Mouse (Mus musculus) testis, postnatal 14 days (tissue): Measurements from ENCODE around the gene Gm3336.

Experiments used
- DNase-seq: peaks from one replicate; pipeline ENCODE4 v3.0.0; 2021; ENCODE audit warnings: low spot score

Gm3336 gene

DNA sequence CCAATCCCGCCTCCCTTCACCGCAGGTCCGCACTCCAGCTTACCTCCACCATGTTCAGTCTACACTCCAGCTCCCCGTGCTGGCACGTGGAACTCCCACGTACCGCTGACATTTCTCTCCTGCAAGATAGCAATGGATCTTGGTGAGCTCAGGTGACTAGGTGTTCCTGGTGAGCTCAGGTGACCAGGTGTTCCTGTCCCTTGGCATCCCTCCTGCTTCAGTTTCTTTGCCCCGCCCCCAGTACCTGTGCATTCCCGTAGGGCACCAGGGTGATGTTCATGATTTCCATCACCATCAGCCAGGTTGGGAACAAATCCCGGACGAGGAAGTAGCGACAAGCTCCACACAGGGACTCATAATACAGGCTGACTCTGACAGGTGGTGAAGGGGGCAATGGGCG lies 46.3 kb downstream of the Gm3336 start:
- DNase-seq = no peak

DNA sequence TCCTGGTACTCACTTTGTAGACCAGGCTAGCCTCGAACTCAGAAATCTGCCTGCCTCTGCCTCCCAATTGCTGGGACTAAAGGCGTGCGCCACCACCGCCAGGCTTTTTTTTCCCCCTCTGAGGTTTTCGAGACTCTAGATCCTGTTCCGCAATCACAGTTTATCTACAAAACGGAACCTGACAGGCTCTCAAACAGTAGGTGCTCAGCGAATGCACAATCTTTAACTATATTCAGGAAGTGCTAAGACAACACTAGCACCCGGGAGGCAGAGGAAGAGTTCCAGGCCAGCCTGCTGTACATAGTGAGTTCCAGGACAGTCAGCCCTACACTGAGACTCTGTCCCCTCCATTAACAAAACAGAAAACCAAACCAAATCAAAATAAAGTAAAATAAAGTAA lies 47.0 kb downstream of the Gm3336 start:
- no peak for DNase-seq

DNA sequence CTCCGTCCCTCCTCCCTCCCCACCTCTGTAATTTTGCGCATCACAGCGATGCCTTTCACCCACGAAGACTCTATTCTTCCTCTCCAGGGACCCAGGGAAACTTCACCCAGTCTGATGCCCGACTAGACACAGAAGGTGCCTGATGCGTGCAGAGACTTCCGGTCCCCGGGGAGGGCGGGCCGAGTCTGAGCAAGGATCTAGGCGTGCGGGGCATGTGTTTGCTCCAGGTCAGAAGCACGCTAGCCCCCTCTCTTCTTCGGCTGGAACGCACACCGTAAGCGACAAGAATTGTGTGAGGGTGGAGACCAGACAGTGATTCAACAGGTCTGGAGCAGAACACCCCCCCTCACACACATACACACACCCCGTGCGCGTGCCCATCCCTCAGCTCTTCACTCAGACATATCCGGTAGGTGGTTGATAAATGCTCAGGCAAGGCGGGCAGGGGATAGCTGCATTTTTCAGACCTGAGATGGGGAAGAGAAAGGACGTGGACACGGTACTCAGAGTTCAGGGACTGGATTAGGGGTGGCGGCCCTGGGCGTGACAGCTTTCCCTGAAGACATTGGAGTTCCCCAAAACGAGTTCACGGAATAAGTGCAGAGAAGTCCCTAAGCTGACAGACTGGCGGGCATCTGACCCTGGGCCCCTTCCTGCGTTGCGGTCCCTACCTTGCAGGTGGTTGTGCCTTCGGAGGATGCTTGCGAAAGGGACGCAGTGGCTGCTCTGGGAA lies 47.7 kb downstream of the Gm3336 start:
- no peak for DNase-seq

DNA sequence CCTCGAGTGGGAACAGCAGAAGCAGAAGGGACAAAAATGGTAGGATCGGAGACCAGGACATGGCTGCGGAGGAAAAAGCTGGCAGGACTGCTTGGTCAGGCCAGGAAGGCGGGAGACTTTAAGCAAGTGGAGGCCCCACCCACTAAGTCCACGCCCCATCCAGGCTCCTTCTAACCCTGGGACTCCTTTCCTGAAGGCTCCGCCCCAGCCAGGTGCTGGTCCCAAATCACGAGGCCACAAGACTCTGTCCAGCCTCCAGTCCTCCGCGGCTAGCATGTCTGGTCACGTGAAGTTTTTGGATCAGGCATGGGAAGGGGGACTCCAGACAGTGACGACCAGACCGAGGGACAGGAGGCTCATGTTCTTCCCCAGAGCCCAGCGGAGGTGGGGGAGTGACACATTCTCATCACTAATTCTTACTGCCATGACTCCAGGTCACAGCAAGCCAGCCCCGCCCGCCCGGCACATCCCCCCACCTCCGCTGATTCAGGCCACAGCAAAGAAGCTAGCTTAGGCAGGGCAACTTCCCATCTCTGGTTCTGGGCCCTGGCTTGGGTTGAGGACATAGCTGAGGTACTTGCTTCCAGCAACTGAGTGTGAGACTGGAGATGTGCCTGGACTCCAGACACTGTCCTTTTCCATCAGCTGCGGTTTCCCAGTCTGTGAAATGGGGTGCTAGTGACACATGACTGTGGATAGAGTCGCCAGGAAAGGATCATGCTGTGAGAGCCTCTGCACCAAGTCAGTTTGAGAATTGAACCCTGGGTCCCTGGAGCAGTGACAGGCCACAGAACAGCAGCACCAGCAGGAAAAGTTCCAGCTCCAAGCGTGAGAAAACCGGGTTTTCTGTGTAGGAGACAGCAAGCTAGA lies 48.5 kb downstream of the Gm3336 start:
- peak; percentile 73 for DNase-seq

DNA sequence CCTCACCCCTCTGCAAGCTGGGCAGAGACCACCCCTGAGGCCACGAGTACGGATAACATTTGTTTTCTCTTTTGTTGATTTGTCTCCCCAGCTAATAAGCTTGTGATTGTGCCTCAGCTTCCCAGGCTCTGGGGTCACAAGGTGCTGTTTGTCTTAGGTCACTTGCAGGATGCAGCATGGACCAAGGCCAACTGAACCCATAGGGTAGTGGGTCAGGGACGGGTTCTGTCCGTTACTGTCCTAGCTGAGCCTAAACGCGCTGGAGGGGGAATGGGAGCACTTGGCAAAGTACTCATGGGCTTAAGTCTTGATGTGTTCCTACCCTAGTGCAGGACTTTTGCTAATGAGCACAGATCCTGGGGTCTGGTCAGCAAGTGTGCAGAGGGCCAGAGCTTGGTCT lies 49.2 kb downstream of the Gm3336 start:
- no peak for DNase-seq

DNA sequence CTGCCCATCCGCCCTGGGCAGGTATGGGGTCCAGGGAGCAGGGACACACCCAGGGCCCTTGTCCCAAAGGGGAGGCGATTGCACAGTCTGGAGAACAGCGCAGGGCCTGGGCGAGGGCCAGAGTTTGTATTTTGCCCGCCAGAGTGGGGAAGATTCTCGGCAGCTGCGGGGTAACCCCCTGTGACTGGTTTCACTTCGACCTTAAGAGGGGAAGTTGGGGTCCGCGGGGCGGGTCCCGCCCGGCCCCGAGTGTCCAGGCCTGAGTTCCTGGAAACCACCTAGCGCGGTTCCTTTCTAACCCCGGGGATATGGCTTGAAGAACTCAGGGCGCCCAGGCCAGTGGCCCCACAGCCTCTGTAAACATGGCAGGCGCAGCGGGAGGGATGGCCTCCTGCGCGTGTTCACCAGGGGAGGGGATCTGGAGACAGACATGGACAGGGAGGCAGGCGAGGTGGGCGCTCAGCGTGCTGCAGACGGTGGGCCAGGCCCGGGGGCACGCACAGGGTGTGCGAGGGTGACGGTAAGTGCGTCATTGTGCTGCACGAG lies 50.0 kb downstream of the Gm3336 start:
- DNase-seq = no peak

DNA sequence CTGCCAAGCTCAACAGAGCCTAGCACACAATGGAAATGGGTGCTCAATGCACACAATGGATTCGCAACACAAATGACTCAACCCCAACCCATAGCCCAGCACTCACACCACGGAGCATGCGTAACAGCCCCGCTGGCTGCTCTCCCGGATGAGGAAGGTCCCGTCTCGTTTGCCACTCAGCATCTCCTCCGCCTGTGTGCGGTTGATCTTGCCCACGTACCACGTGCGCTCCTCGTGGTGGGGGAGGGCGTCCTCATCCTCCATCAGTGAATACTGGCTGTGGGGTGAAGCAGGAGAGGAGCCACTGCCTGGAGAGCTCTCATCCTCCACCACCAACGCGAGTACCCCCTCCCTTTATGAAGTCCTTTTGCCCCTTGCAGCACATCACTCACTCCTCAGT lies 50.6 kb downstream of the Gm3336 start:
- no peak for DNase-seq

DNA sequence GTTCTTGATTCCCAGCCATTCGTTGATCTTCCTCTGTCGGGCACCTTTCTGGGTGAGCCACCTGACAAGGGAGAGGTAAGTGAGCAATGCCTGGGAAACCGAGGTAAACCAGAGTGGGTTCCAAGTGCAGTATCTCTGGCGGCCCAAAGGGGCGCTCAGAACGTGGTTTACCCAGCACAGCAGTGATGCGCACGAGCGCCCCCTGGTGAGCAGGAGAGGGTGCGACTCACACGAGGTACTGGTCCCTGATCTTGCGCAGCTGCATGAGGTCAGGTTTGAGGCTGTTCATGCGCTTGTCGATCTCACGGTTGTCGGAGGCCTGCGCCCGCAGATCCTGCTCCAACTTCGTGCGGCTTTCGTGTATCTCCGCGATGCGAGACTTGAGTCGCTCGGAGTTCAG lies 51.0 kb downstream of the Gm3336 start:
- DNase-seq = peak; percentile 87

DNA sequence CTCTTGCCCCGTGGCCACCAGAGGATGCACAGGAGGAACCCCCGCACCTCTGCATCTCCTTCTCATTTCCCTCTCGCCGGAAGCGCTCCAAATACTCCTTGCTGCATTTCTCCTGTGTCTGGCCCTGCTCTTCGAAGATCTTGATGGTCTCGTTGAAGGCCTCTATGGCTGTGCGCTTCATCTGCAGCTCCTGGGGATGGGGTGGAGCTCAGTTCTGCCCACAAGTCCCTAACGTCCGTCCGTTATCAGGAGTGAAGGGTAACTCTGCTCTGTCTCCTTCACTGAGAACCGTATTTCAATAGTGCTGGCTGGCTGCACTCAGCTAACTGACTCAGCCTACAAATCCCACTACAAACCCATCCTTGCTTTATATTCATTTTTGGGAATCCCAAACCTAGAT lies 51.5 kb downstream of the Gm3336 start:
- no peak for DNase-seq

DNA sequence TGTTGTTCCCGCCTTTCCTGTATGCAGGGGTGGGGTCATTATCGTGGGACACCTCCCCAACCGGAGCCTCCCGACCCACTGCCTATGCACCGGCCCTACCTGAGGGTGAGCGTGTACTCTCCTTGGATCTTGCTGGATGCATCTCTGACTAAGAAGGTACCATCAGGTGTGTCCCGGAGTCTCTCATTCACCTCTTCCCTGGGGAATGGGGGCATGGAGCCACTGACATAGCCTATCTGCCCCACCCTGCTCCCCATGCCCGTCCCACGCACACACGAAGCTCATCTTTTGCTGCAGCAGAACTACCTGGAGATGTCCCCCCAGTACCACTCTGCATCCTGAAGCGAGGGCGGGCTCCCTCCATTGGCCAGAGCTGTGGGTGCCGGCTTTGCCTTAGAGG lies 52.4 kb downstream of the Gm3336 start:
- no peak for DNase-seq

DNA sequence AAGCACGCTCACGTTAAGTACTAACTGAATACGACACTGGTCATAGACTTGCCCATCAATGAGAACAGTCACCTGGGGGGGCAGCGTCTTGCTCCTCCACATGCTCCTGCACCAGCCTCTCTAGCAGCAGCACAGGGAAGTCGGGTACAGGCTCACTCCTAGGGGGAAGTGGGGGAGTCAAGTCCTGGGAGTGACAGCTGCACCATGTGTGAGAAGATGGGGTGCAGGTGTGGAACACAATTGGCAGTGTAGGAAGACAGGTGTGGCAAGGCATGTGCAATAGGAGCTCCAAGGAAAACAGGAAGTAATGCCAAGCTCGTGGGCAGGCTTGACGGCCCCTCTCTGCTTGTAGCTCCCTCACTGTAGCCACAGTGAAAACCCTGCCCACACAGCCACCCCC lies 52.9 kb downstream of the Gm3336 start:
- no peak for DNase-seq

DNA sequence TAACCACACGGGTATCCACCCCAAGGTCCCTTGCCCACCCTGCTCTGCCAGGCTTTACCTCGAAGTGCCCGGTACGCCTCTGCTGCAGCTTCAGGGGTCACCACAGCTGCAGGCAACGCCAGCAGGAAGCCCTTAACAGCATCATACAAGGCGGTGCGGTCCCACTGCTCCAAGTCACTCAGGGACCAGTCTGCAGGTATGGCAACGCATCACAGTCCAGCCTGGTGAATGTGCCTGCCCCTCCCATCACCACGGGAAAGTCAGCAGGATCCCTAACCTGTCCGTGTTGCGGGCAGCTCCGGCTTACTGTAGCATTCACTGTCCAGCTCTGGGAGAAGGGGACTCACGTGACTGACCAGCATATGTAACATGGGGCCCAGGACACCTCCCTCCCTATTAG lies 53.7 kb downstream of the Gm3336 start:
- DNase-seq = no peak
